Mouse (Mus musculus) lung, embryonic 16.5 days (tissue): Measurements from ENCODE around the gene Gm595. TPM values are rescaled to one million over a fixed set of nuclear protein-coding genes. Genes with fewer than 3 reads are reported as not detected.

Experiments used
- polyA plus RNA-seq: library from polyadenylated mRNA; unstranded; fragments of >200 nt; fragmentation: Nextera tagmentation; extraction: Ambion mirVana; gene quantifications from 2 replicates; pipeline ENCODE4 v1.2.1, GENCODE M21; 2015

The Gm595 gene
- polyA plus RNA-seq, 1 experiment from 2014 or later, result not detected

Other genes with a start within 250 kb of the Gm595 start
- not detected in 2 replicates for gene Gpr119, start 203.2 kb downstream of the Gm595 start, polyA plus RNA-seq
- gene Rbmx2, start 182.7 kb downstream of the Gm595 start, polyA plus RNA-seq, result 23.6 and 28.3 TPM in 2 replicates